Mouse (Mus musculus) thymus, postnatal 25 days (tissue): ENCODE measurements around the gene Sptlc2.

Experiments used
- DNase-seq: peaks from one replicate; pipeline ENCODE4 v3.0.0; 2022

Sptlc2 gene

GRCm38 (mm10) chr12:87388122-87388774 lies at the start of gene Sptlc2:
Gene Sptlc2 (minus strand): TSS chr12:87388355.
- DNase-seq = peak; percentile 99

- no peak for DNase-seq
Measured at GRCm38 (mm10) chr12:87428885-87429284, 40.7 kb upstream of the Sptlc2 start.

- DNase-seq = no peak
Measured at GRCm38 (mm10) chr12:87428295-87428694, 40.1 kb upstream of the Sptlc2 start.

- no peak for DNase-seq
Measured at GRCm38 (mm10) chr12:87426354-87427031, 38.3 kb upstream of the Sptlc2 start.

- no peak for DNase-seq
Measured at GRCm38 (mm10) chr12:87424516-87424915, 36.4 kb upstream of the Sptlc2 start.

- no peak for DNase-seq
Measured at GRCm38 (mm10) chr12:87423700-87424099, 35.5 kb upstream of the Sptlc2 start.

GRCm38 (mm10) chr12:87421708-87422507 lies 33.8 kb upstream of the Sptlc2 start:
- DNase-seq = no peak

GRCm38 (mm10) chr12:87419974-87420485 lies 31.9 kb upstream of the Sptlc2 start:
- no peak for DNase-seq

- DNase-seq = no peak
Measured at GRCm38 (mm10) chr12:87418921-87419320, 30.8 kb upstream of the Sptlc2 start.

- DNase-seq = peak; percentile 53
Measured at GRCm38 (mm10) chr12:87416690-87417089, 28.5 kb upstream of the Sptlc2 start.

- DNase-seq = no peak
Measured at GRCm38 (mm10) chr12:87415358-87415757, 27.2 kb upstream of the Sptlc2 start.

- peak; percentile 68 for DNase-seq
Measured at GRCm38 (mm10) chr12:87413179-87413790, 25.1 kb upstream of the Sptlc2 start.

- DNase-seq = no peak
Measured at GRCm38 (mm10) chr12:87410999-87411398, 22.8 kb upstream of the Sptlc2 start.

- DNase-seq = no peak
Measured at GRCm38 (mm10) chr12:87409123-87409522, 21.0 kb upstream of the Sptlc2 start.

- DNase-seq = no peak
Measured at GRCm38 (mm10) chr12:87407869-87408605, 19.9 kb upstream of the Sptlc2 start.

- no peak for DNase-seq
Measured at GRCm38 (mm10) chr12:87405721-87406120, 17.6 kb upstream of the Sptlc2 start.

- no peak for DNase-seq
Measured at GRCm38 (mm10) chr12:87405165-87405564, 17.0 kb upstream of the Sptlc2 start.

GRCm38 (mm10) chr12:87401883-87402282 lies 13.7 kb upstream of the Sptlc2 start:
- DNase-seq = no peak

GRCm38 (mm10) chr12:87399119-87399819 lies 11.1 kb upstream of the Sptlc2 start:
- no peak for DNase-seq

GRCm38 (mm10) chr12:87397811-87398417 lies 9.8 kb upstream of the Sptlc2 start:
- DNase-seq = no peak

GRCm38 (mm10) chr12:87397126-87397525 lies 9.0 kb upstream of the Sptlc2 start:
- no peak for DNase-seq
